Mouse (Mus musculus): ENCODE results near the gene Naip1.

- TF ChIP-seq CTCF (IDR thresholded peaks at IDR 0.05; ENCODE audit: low read depth) (no peak), EP300 (IDR thresholded peaks at IDR 0.05; ENCODE audit: low read depth) (no peak)
These were observed 12.6 kb downstream of the Naip1 start for GRCm38 (mm10) chr13:100440116-100440515.

All from liver, embryonic 14.5 days (tissue).